ENCODE assay signal across 22 mouse cellular contexts in genomic region chr17:25946891-25947290, GRCm38 (mm10). TPM values are rescaled to one million over a fixed set of nuclear protein-coding genes. Genes with fewer than 3 reads are reported as not detected.
DNase-seq lines count a peak whose midpoint lies in the region; ATAC-seq and TF ChIP-seq lines count a peak whose summit lies in the region.
"Had no signal": no experiment of that assay in that cellular context is flagged by ENCODE, and none has a peak within 500 bp of the region (broad histone marks: within the 10 kb centered on the region; RNA-seq: fewer than 3 reads in every experiment).

No protein-coding gene starts in this region.

- no peaks in the 10 kb centered on the region for H3K36me3 ChIP-seq in heart, embryonic 10.5 days
- no peaks in the 10 kb centered on the region for H3K36me3 ChIP-seq in kidney, postnatal 0 days (ENCODE audit: insufficient read depth, low read length)
- H3K36me3 ChIP-seq in kidney, embryonic 14.5 days (ENCODE audit: control insufficient read depth, insufficient read depth, low read length): no peaks in the 10 kb centered on the region
- H3K36me3 ChIP-seq in limb, embryonic 11.5 days (ENCODE audit: control insufficient read depth, insufficient read depth, low read length): no peaks in the 10 kb centered on the region
- H3K36me3 ChIP-seq: embryonic facial prominence, embryonic 13.5 days had no signal

- 0 out of 2 replicates have a peak overlapping the region, but pooled peaks have one; percentile 18 for H3K9ac ChIP-seq in kidney, postnatal 0 days (ENCODE audit: low read depth, low read length)
- no peak overlapping the region for H3K9ac ChIP-seq in kidney, embryonic 14.5 days (ENCODE audit: low read depth, low read length)
- H3K9ac ChIP-seq in limb, embryonic 11.5 days (ENCODE audit: low read length): no peak overlapping the region
- H3K9ac ChIP-seq: embryonic facial prominence, embryonic 13.5 days had no signal

- peaks cover 48% of the 10 kb centered on the region for H3K4me1 ChIP-seq in heart, embryonic 10.5 days
- H3K4me1 ChIP-seq in kidney, postnatal 0 days (replicated peaks; ENCODE audit: insufficient read depth, low read length): peaks cover 2% of the 10 kb centered on the region; the same call in 1 of the 2 replicates
- peaks cover 6% of the 10 kb centered on the region; the same call in 1 of the 2 replicates for H3K4me1 ChIP-seq in kidney, embryonic 14.5 days (ENCODE audit: control insufficient read depth, insufficient read depth, low read length)
- peaks cover 6% of the 10 kb centered on the region for H3K4me1 ChIP-seq in limb, embryonic 11.5 days (ENCODE audit: control insufficient read depth, insufficient read depth, low read length)

- peak overlapping the region; percentile 12; the same call in 1 of the 2 replicates for H3K4me3 ChIP-seq in heart, embryonic 10.5 days
- H3K4me3 ChIP-seq in kidney, postnatal 0 days (replicated peaks; ENCODE audit: low read depth, low read length): no peak overlapping the region
- H3K4me3 ChIP-seq in kidney, embryonic 14.5 days (ENCODE audit: low read length): no peak overlapping the region
- H3K4me3 ChIP-seq in limb, embryonic 11.5 days (ENCODE audit: low read depth, low read length): no peak overlapping the region
- H3K4me3 ChIP-seq: embryonic facial prominence, embryonic 13.5 days; gastrocnemius, adult 2 months had no signal

- no peak overlapping the region for H3K4me2 ChIP-seq in kidney, postnatal 0 days (ENCODE audit: low read length)
- no peak overlapping the region for H3K4me2 ChIP-seq in kidney, embryonic 14.5 days (replicated peaks; ENCODE audit: low read depth, low read length)
- peak overlapping the region; percentile 10; the same call in 1 of the 2 replicates for H3K4me2 ChIP-seq in limb, embryonic 11.5 days (ENCODE audit: low read depth, severe bottlenecking)
- H3K4me2 ChIP-seq: embryonic facial prominence, embryonic 13.5 days; midbrain, embryonic 11.5 days had no signal

- TF ChIP-seq CTCF in kidney, postnatal 0 days (IDR thresholded peaks at IDR 0.05; ENCODE audit: low read depth): no peak

- peaks cover 48% of the 10 kb centered on the region for H3K27me3 ChIP-seq in heart, embryonic 10.5 days (ENCODE audit: insufficient read depth, poor library complexity, severe bottlenecking)
- peaks cover 5% of the 10 kb centered on the region; the same call in 1 of the 2 replicates for H3K27me3 ChIP-seq in kidney, postnatal 0 days (ENCODE audit: insufficient read depth, low read length)
- peaks cover 20% of the 10 kb centered on the region for H3K27me3 ChIP-seq in kidney, embryonic 14.5 days (ENCODE audit: control insufficient read depth, insufficient read depth, low read length)
- peaks cover 22% of the 10 kb centered on the region for H3K27me3 ChIP-seq in limb, embryonic 11.5 days (ENCODE audit: control insufficient read depth, insufficient read depth, low read length)

- H3K9me3 ChIP-seq in heart, embryonic 10.5 days: no peaks in the 10 kb centered on the region
- no peaks in the 10 kb centered on the region for H3K9me3 ChIP-seq in kidney, postnatal 0 days (replicated peaks; ENCODE audit: low read length)
- H3K9me3 ChIP-seq in kidney, embryonic 14.5 days (ENCODE audit: control insufficient read depth, low read length): no peaks in the 10 kb centered on the region
- no peaks in the 10 kb centered on the region for H3K9me3 ChIP-seq in limb, embryonic 11.5 days (ENCODE audit: control insufficient read depth, low read length)
- H3K9me3 ChIP-seq: embryonic facial prominence, embryonic 13.5 days had no signal

- peak overlapping the region; percentile 76 for H3K27ac ChIP-seq in heart, embryonic 10.5 days
- H3K27ac ChIP-seq in kidney, postnatal 0 days: peak overlapping the region; percentile 71; the same call in 1 of the 2 replicates
- no peak overlapping the region for H3K27ac ChIP-seq in kidney, embryonic 14.5 days (ENCODE audit: low read depth, low read length)
- no peak overlapping the region for H3K27ac ChIP-seq in limb, embryonic 11.5 days (replicated peaks; ENCODE audit: low read depth, low read length)
- H3K27ac ChIP-seq: embryonic facial prominence, embryonic 13.5 days; gastrocnemius, adult 2 months; macrophage had no signal

- 75% methylated on average over 8 of the region's 8 CpGs for WGBS in heart, embryonic 10.5 days
- 84% methylated on average over 8 of the region's 8 CpGs for WGBS in kidney, postnatal 0 days
- 88% methylated on average over 8 of the region's 8 CpGs for WGBS in kidney, embryonic 14.5 days
- WGBS in limb, embryonic 11.5 days: 90% methylated on average over 8 of the region's 8 CpGs

- intact Hi-C loops in heart, postnatal 14 days (cut with DNase I): no loop called here
- intact Hi-C loops in gastrocnemius, postnatal 14 days (cut with DNase I; ENCODE audit: low total_unique reads): no loop called here

- no peak for ATAC-seq in kidney, postnatal 0 days (replicated peaks; ENCODE audit: low FRiP score, low read depth)
- ATAC-seq in kidney, embryonic 14.5 days (ENCODE audit: low FRiP score, low TSS enrichment): no peak
- ATAC-seq in limb, embryonic 11.5 days (ENCODE audit: insufficient number of reproducible peaks, low FRiP score, low TSS enrichment, low read depth): no peak

- DNase-seq in heart, embryonic 10.5 days (ENCODE audit: low spot score): no peak
- DNase-seq in heart, postnatal 14 days: no peak
- DNase-seq in kidney, postnatal 0 days (ENCODE audit: low spot score): no peak
- no peak for DNase-seq in limb, embryonic 11.5 days (ENCODE audit: low spot score)
- no peak for DNase-seq in gastrocnemius, postnatal 14 days
- DNase-seq in MN1 (ENCODE audit: low spot score): no peak
- DNase-seq: B cell, adult 2 months; cerebellum, adult 9-10 months; gastrocnemius, adult 2 months; kidney, postnatal 10 days; retina, postnatal 1 day; right cerebral cortex, postnatal 4 days; thymus, adult 2 months had no signal

RNA-seq across cellular contexts. Expression of gene Nhlrc4, which starts 2.1 kb away (rescaled TPM):
- 0.15 and 0.85 TPM in 2 replicates for polyA plus RNA-seq in heart, embryonic 10.5 days (2016; fragmentation: Nextera tagmentation; extraction: Ambion mirVana)
- total RNA-seq in heart, postnatal 14 days (2021): under 1 TPM in 1 of 2 experiments, not detected in 1; 0.17 TPM
- polyA plus RNA-seq in kidney, postnatal 0 days (2015; fragmentation: Nextera tagmentation; extraction: Ambion mirVana): 1.1 and 2.5 TPM in 2 replicates
- polyA plus RNA-seq in kidney, embryonic 14.5 days (2014; fragmentation: Nextera tagmentation; extraction: Ambion mirVana): 0.28 and 0.43 TPM in 2 replicates
- polyA plus RNA-seq in limb, embryonic 11.5 days (2014; fragmentation: Nextera tagmentation; extraction: Ambion mirVana): 0.27 TPM in 1 of 2 replicates, not detected in the other
- not detected for total RNA-seq in gastrocnemius, postnatal 14 days (2021)
- total RNA-seq: adrenal gland, adult 18-20 months; gastrocnemius, adult 2 months; granulocyte monocyte progenitor cell, adult 5-6 weeks; monocyte, adult 5-6 weeks had no signal
- polyA plus RNA-seq: embryonic facial prominence, embryonic 13.5 days; macrophage had no signal

RNA-seq across cellular contexts. Expression of gene Pigq, which starts 2.2 kb away (rescaled TPM):
- polyA plus RNA-seq in heart, embryonic 10.5 days (2016; fragmentation: Nextera tagmentation; extraction: Ambion mirVana): 71.8 and 90.0 TPM in 2 replicates
- 10 to 100 TPM; 60.6 to 62.7 TPM for total RNA-seq in heart, postnatal 14 days (2021)
- polyA plus RNA-seq in kidney, postnatal 0 days (2015; fragmentation: Nextera tagmentation; extraction: Ambion mirVana): 69.5 and 70.2 TPM in 2 replicates
- polyA plus RNA-seq in kidney, embryonic 14.5 days (2014; fragmentation: Nextera tagmentation; extraction: Ambion mirVana): 51.5 and 77.2 TPM in 2 replicates
- polyA plus RNA-seq in limb, embryonic 11.5 days (2014; fragmentation: Nextera tagmentation; extraction: Ambion mirVana): 50.9 and 52.8 TPM in 2 replicates
- 10 to 100 TPM; 29.8 to 30.2 TPM for total RNA-seq in gastrocnemius, postnatal 14 days (2021)

RNA-seq across cellular contexts. Expression of gene A930017K11Rik, which starts 5.5 kb away (rescaled TPM):
- polyA plus RNA-seq in heart, embryonic 10.5 days (2016; fragmentation: Nextera tagmentation; extraction: Ambion mirVana): 0.20 and 0.55 TPM in 2 replicates
- total RNA-seq in heart, postnatal 14 days (2021): not detected
- polyA plus RNA-seq in kidney, postnatal 0 days (2015; fragmentation: Nextera tagmentation; extraction: Ambion mirVana): 6.8 and 7.2 TPM in 2 replicates
- polyA plus RNA-seq in kidney, embryonic 14.5 days (2014; fragmentation: Nextera tagmentation; extraction: Ambion mirVana): 2.8 and 4.4 TPM in 2 replicates
- polyA plus RNA-seq in limb, embryonic 11.5 days (2014; fragmentation: Nextera tagmentation; extraction: Ambion mirVana): 0.18 and 0.33 TPM in 2 replicates
- not detected for total RNA-seq in gastrocnemius, postnatal 14 days (2021)
- total RNA-seq: adrenal gland, adult 18-20 months; gastrocnemius, adult 2 months; granulocyte monocyte progenitor cell, adult 5-6 weeks; monocyte, adult 5-6 weeks had no signal
- polyA plus RNA-seq: heart, embryonic 16.5 days; macrophage; midbrain, embryonic 11.5 days; neural tube, embryonic 11.5 days had no signal

RNA-seq across cellular contexts. Expression of gene Rab40c, which starts 27.4 kb away (rescaled TPM):
- polyA plus RNA-seq in heart, embryonic 10.5 days (2016; fragmentation: Nextera tagmentation; extraction: Ambion mirVana): 22.2 and 24.4 TPM in 2 replicates
- total RNA-seq in heart, postnatal 14 days (2021): 10 to 100 TPM; 14.4 to 20.0 TPM
- 20.4 and 22.1 TPM in 2 replicates for polyA plus RNA-seq in kidney, postnatal 0 days (2015; fragmentation: Nextera tagmentation; extraction: Ambion mirVana)
- polyA plus RNA-seq in kidney, embryonic 14.5 days (2014; fragmentation: Nextera tagmentation; extraction: Ambion mirVana): 17.2 and 20.4 TPM in 2 replicates
- 19.2 and 19.7 TPM in 2 replicates for polyA plus RNA-seq in limb, embryonic 11.5 days (2014; fragmentation: Nextera tagmentation; extraction: Ambion mirVana)
- total RNA-seq in gastrocnemius, postnatal 14 days (2021): 10 to 100 TPM; 10.1 to 10.3 TPM

RNA-seq across cellular contexts. Expression of gene Capn15, which starts 38.7 kb away (rescaled TPM):
- polyA plus RNA-seq in heart, embryonic 10.5 days (2016; fragmentation: Nextera tagmentation; extraction: Ambion mirVana): 20.1 and 21.4 TPM in 2 replicates
- 10 to 100 TPM; 11.4 to 13.1 TPM for total RNA-seq in heart, postnatal 14 days (2021)
- 17.0 and 19.8 TPM in 2 replicates for polyA plus RNA-seq in kidney, postnatal 0 days (2015; fragmentation: Nextera tagmentation; extraction: Ambion mirVana)
- polyA plus RNA-seq in kidney, embryonic 14.5 days (2014; fragmentation: Nextera tagmentation; extraction: Ambion mirVana): 27.1 and 35.3 TPM in 2 replicates
- polyA plus RNA-seq in limb, embryonic 11.5 days (2014; fragmentation: Nextera tagmentation; extraction: Ambion mirVana): 23.8 and 25.7 TPM in 2 replicates
- total RNA-seq in gastrocnemius, postnatal 14 days (2021): 1 to 10 TPM; 4.3 to 5.9 TPM

Comparison
In these comparisons a context has a peak if more than half of its experiments do, and no peak if none do; other contexts are left out.
1. H3K27ac ChIP-seq: peak in heart, embryonic 10.5 days (single experiment) and kidney, postnatal 0 days (single experiment); none in kidney, embryonic 14.5 days (single experiment) and limb, embryonic 11.5 days (single experiment).